Mouse (Mus musculus) cerebellum, postnatal 25 days (tissue): Measurements from ENCODE around the gene Brix1.
"Not testable (repeated sequence)": the region's sequence is repeated elsewhere in the genome, so short reads cannot be mapped to it uniquely, and the experiment has no call there.

Source experiments
- DNase-seq, 2 experiments: peaks; one replicate each; pipeline ENCODE4 v3.0.0; 2021; ENCODE audit warnings: mixed read lengths in 2 of 2

The Brix1 gene

GRCm38 (mm10) chr15:10485484-10486364 is at the start of gene Brix1, which contains the start of gene Rad1:
Gene Brix1, minus strand, starts transcription at chr15:10485947.
Gene Rad1, plus strand, starts transcription at chr15:10486018.
- DNase-seq = peak; percentile 95

DNA sequence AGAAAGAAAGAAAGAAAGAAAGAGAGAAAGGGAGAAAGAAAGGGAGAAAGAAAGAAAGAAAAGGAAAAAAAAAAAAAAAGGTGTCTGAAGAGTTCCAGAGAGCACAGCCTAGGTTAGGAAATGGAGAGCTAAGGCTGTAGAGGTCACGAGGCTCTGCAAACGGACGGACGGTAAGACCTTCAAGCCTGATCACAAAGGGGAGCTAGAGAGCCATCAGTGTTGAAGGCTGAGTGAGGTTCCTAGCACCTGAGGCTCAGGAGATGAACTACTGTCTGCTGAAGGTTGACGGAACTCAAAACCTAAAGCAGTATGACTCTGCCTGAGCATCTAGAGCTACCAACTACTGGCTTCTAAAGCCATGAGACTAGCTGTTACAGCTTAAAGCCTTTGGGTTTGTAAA is 48.8 kb upstream of the Brix1 start:
- no peak for DNase-seq

DNA sequence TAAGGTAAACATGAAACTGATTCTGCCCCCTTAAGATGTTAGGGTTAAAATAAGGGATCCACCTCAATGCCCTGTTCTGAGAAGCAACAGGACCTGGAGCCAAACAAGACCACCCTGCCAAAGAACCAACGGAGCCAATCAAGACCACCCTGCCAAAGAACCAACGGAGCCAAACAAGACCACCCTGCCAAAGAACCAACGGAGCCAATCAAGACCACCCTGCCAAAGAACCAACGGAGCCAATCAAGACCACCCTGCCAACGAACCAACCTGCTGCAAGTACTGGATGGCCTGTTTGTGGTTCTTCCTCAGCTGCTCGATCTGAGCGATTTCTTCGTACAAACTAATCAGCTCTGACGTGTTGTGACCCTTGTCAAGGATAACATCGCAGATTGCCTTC is 47.6 kb upstream of the Brix1 start:
- not testable (repeated sequence) for DNase-seq

DNA sequence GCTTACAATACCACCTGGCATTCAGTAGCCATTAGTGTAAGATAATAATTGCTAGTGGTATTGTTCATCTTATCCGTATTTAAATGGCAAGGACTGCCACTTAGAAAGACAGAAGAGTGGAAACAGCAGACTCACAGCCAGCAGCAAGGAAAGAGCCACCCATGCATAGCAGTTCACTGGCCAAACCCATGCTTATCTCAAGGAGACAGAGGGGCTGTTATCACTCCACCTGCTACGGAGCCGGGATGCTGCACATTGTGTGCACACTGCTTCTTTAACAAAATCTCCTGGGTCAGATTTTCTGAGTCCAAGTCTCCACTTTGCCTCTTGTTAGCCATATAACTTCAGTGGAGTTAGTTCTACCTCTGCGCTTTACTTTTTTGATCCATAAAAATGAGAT is 45.6 kb upstream of the Brix1 start:
- no peak for DNase-seq

GRCm38 (mm10) chr15:10525896-10526295 is 40.1 kb upstream of the Brix1 start:
- DNase-seq = no peak

- no peak for DNase-seq
Observed at GRCm38 (mm10) chr15:10515166-10515565, 29.4 kb upstream of the Brix1 start.

GRCm38 (mm10) chr15:10506099-10506498 is 20.4 kb upstream of the Brix1 start:
- no peak for DNase-seq

DNA sequence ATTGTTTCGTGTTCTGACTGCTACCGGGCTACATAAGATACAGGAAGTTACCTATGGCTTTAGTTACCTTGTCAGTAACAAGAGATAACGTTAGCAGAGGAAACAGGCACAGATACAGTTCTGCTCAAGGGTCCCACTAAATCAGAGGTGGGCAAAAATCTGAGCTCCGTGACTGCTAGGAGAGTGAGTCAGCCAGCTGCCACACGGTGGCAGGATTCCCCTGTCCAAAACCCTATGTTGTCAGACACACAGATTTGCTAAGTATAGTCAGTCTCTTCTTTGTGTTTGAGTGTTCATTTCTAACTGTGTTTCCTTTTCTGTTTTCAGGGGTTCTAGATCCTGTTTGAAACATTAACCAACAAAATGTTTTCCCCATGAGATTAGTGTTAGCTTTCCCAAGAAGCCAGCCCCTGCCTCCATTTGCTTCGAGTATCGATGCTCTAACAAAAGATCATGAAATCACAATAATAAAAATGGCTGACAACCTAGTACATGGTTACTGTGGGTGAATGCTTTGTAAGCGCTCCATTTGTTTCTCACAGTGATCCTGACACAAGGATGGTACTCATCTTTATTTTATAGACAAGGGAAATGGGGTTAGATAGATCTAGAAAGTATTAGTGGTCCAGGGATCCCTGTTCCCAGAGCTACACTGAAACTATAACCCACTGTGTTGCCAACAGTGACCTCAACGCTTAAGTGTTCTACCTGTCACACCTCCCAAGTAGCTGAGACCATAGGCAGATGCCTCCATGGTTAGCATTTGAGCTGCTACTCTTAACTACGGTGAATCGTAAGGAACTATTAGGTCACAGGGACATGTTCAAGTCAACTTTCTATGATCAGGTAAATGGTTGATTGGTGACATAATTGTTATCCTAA is 15.3 kb upstream of the Brix1 start:
- DNase-seq = peak; percentile 26 to 39

- DNase-seq = no peak
Observed at GRCm38 (mm10) chr15:10500035-10500434, 14.3 kb upstream of the Brix1 start.

DNA sequence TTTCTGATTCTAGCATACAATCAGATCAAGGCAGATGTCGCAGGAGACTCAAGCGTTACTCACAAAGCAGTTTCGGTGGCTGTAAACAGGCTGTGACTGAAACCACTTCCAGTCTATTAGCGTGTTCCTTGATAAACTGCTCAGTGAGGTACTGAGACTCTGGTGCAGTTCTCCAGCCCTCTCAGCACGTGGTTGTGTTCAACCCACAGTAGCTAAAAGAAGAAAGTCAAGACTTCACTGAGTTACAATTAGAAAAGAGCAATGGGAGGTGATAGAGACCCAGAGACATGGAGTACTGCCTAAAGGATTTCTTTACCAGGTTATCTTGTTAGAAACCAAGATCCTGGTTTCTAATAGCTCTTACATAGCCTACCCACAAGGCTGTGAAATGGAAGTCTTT is 13.8 kb upstream of the Brix1 start:
- no peak for DNase-seq

- not testable (repeated sequence) for DNase-seq
Observed at GRCm38 (mm10) chr15:10496696-10497095, 10.9 kb upstream of the Brix1 start.

GRCm38 (mm10) chr15:10495944-10496343 is 10.2 kb upstream of the Brix1 start:
- DNase-seq = no peak

- no peak for DNase-seq
Observed at GRCm38 (mm10) chr15:10490101-10490500, 4.4 kb upstream of the Brix1 start.

DNA sequence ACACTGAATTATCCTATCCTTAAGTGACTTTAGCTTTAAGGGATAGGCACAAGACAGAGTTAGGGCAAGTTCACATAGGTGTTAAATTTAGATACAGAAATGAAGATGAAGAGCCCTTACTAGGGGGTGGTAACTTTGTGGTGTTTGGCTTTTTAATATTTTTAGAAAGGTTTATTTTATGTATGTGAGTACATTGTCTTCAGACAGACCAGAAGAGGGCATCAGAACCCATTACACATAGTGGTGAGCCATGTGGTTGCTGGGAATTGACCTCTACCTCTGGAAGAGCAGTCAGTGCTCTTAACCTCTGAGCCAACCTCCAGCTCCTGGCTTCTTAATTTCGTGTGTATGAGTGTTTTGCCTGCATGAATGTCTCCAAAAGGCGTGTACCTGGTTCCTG is 1.5 kb upstream of the Brix1 start:
- no peak for DNase-seq

DNA sequence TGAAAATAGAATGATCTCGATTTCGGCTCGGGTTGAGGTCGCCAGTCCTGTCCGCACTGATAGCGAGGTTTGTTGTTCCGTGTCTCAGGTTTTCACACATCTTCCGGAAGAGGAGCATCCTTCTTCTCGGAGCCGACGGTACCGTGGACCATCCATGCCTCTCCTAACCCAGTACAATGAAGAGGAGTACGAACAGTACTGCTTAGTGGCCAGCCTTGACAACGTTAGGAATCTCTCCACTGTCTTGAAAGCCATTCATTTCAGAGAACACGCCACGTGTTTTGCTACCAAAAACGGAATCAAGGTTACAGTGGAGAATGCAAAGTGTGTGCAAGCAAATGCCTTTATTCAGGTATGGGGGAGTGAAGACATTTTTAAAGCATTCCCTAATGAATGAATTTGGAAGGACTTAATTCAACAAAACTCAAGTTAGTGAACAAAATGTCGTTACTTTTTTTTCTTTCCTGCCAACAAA is 655 bp upstream of the Brix1 start:
- no peak for DNase-seq

DNA sequence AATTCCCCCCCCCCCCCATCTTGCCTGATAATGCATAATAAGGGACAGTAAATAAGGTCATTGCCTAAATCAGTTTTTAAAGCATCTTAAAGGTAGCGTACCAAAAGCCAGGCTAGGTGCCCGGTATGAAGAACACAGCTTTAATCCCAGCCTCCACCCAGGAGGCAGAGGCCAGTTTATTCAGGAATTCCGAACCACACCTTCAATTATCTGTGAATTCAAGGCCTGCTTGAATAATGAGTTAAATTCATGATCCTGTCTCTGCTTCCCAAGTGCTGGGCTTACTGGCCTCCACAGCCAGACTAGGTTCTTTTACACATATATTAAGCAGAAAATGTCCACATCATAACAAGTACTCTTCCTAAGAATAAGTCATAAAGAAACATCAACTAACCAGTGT is 14.8 kb downstream of the Brix1 start:
- DNase-seq = no peak

GRCm38 (mm10) chr15:10470151-10470831 is 15.5 kb downstream of the Brix1 start, which contains the start of gene Dnajc21:
Gene Dnajc21, minus strand, starts transcription at chr15:10470516.
- DNase-seq = peak; percentile 92 to 95

DNA sequence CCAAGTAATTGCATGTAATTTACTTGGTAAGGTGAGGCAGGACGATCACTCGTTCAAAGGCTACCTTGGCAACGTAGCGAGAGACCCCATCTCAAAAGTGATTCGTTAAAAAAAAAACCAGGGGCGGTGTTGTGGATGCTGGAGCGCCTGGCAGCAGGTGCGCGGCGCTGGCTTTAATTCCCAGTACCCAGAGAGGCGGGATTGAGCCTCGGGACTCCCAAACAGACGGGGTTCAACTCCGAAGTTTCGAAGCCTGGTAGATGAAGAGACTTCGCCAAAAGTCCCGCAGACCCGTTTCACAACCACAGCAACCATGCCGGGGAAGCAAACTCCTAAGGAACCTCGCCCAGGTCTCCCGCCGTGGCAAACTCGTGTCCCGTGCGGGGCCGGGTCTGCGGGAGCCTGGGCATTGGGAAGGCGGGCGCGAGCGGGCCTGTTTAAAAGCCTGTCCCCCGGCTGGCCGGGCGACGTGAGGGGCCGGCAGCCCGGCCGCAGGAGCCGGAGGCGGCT is 16.1 kb downstream of the Brix1 start:
- DNase-seq = no peak

DNA sequence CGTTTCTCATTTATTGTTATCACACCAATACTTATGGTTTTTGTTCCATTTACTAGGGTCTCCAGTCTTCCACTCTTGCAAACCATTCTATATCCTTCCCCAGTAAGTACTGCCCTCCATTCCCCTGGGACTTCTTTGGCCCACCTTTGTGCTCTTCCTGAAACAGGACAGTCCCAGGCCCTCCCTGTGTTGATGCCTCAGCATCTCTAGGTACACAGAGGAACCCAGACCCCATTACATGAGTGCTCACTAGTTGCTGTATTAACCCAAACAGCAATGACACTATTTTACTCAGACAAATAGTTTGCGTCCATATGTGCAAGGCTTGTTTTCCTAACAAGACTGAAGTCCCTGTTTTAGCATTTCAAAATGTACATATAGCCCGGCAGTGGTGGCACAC is 17.0 kb downstream of the Brix1 start:
- no peak for DNase-seq

GRCm38 (mm10) chr15:10464678-10465077 is 21.1 kb downstream of the Brix1 start:
- DNase-seq = no peak

DNA sequence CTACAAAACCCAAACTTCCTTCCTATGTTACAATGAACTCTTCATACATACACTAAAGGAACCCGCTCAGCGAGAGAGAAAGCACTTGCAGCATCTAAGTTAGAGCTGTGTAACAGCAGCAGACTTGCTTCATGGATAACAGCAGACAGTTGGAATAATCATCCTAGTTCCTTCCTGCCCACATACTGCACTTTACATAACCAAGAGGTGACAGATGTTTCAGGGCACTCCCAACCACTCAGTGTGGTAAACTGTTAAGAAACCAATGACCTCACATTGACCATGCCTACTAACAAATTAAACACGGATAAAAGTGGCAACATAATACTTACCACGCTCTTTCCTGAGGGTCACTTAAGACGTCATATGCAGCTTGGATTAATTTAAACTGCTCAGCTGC is 22.2 kb downstream of the Brix1 start:
- no peak for DNase-seq

- no peak for DNase-seq
Observed at GRCm38 (mm10) chr15:10460986-10461385, 24.8 kb downstream of the Brix1 start.

DNA sequence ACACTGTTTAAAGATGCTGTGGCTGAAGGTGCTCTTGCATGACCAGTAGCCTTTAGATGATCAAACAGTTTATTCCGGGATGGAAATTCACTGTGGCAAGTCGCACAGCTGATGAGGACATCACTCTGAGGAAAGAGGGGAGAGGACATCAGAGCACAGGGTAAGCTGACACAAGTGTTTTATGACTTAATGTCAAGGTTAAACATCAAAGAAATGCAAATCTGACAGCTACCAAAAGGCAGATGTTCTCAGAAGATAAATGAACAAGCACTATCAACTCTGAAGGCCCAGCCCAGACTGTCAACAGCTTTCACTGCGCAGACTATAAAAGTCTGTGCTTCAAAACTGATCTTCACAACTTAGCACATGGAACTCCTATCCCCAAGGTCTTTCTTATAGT is 38.6 kb downstream of the Brix1 start:
- no peak for DNase-seq
